Mouse (Mus musculus): ENCODE data around the gene Inpp5d.

The Inpp5d gene

GRCm38 (mm10) chr1:87624826-87625225, 4.7 kb downstream of the Inpp5d start:
- DNase-seq (ENCODE audit: low spot score): no peak

GRCm38 (mm10) chr1:87625254-87626025, 5.3 kb downstream of the Inpp5d start:
- no peak for DNase-seq (ENCODE audit: low spot score)

GRCm38 (mm10) chr1:87626344-87626743, 6.2 kb downstream of the Inpp5d start:
- DNase-seq (ENCODE audit: low spot score): no peak

GRCm38 (mm10) chr1:87628085-87628484, 8.0 kb downstream of the Inpp5d start:
- DNase-seq (ENCODE audit: low spot score): no peak

- DNase-seq (ENCODE audit: low spot score): no peak
These were observed 11.5 kb downstream of the Inpp5d start for GRCm38 (mm10) chr1:87631584-87631983.

GRCm38 (mm10) chr1:87632163-87632562, 12.1 kb downstream of the Inpp5d start:
- DNase-seq (ENCODE audit: low spot score): no peak

GRCm38 (mm10) chr1:87636716-87637117, 16.6 kb downstream of the Inpp5d start:
- DNase-seq (ENCODE audit: low spot score): no peak

- no peak for DNase-seq (ENCODE audit: low spot score)
These were observed 17.2 kb downstream of the Inpp5d start for GRCm38 (mm10) chr1:87637121-87637877.

- DNase-seq (ENCODE audit: low spot score): no peak
These were observed 17.9 kb downstream of the Inpp5d start for GRCm38 (mm10) chr1:87637878-87638600.

GRCm38 (mm10) chr1:87639724-87640123, 19.6 kb downstream of the Inpp5d start:
- DNase-seq (ENCODE audit: low spot score): no peak

- no peak for DNase-seq (ENCODE audit: low spot score)
These were observed 20.1 kb downstream of the Inpp5d start for GRCm38 (mm10) chr1:87640165-87640661.

GRCm38 (mm10) chr1:87643016-87643415, 22.9 kb downstream of the Inpp5d start:
- DNase-seq (ENCODE audit: low spot score): no peak

- DNase-seq (ENCODE audit: low spot score): no peak
These were observed 24.9 kb downstream of the Inpp5d start for GRCm38 (mm10) chr1:87645041-87645440.

GRCm38 (mm10) chr1:87645748-87646147, 25.6 kb downstream of the Inpp5d start:
- DNase-seq (ENCODE audit: low spot score): no peak

- no peak for DNase-seq (ENCODE audit: low spot score)
These were observed 27.7 kb downstream of the Inpp5d start for GRCm38 (mm10) chr1:87647820-87648219.

- DNase-seq (ENCODE audit: low spot score): no peak
These were observed 28.5 kb downstream of the Inpp5d start for GRCm38 (mm10) chr1:87648657-87649056.

GRCm38 (mm10) chr1:87649219-87649805, 29.2 kb downstream of the Inpp5d start:
- no peak for DNase-seq (ENCODE audit: low spot score)

GRCm38 (mm10) chr1:87649958-87650474, 29.9 kb downstream of the Inpp5d start:
- DNase-seq (ENCODE audit: low spot score): no peak

GRCm38 (mm10) chr1:87650611-87651079, 30.5 kb downstream of the Inpp5d start:
- no peak for DNase-seq (ENCODE audit: low spot score)

GRCm38 (mm10) chr1:87651436-87651835, 31.3 kb downstream of the Inpp5d start:
- no peak for DNase-seq (ENCODE audit: low spot score)

GRCm38 (mm10) chr1:87655101-87655500, 35.0 kb downstream of the Inpp5d start:
- DNase-seq (ENCODE audit: low spot score): no peak

- no peak for DNase-seq (ENCODE audit: low spot score)
These were observed 38.0 kb downstream of the Inpp5d start for GRCm38 (mm10) chr1:87658063-87658462.
